Mouse (Mus musculus) heart, postnatal 36 days (tissue): Measurements from ENCODE around the gene Gm39566. TPM values are rescaled to one million over a fixed set of nuclear protein-coding genes. Genes with fewer than 3 reads are reported as not detected.

Experiments used
- DNase-seq, 2 experiments: peaks; one replicate each; pipeline ENCODE4 v3.0.0; 2021 to 2022
- intact Hi-C: fragments of 180-260 bp; cut with DNase I; formaldehyde crosslinking; loops from one replicate; pipeline ENCODE4 v1.15.1; 2025
- total RNA-seq, 2 experiments: library from RNA; stranded (reverse); gene quantifications; 2 replicates each; pipeline ENCODE4 v1.2.3; 2021

The Gm39566 gene
- total RNA-seq, 2 experiments from 2014 or later = not detected

GRCm38 (mm10) chr11:69766872-69767624 lies 48.0 kb downstream of the Gm39566 start:
- no peak for DNase-seq
- intact Hi-C loops = loop anchor here (2.0 kb wide), 3 partner anchors 18 to 36 kb away; partner anchors contain the start of gene Chrnb1

DNA sequence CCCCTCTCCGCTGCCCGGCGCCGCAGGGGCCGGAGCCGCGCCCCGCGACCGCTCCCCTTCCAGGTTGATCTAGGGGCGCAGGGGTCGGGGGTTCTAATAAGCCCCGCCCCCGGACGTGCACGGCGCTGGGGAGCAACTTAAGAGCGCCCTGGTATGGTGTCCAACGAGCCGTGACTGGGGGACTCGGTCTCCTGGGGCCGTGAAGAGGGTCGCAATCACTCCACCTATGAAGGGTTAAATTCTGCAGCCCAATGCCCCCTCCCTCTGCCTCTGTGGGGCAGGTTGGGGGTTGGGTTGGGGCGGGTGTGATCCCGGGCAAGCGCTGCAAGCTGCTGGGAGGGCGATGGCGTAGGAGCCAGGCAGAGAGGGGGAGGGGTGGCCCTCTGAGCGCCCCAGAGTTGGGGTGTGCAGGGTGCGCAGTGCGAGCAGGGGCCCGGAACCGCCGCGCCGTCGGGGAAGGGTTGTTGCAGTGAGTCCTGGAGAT lies 48.9 kb downstream of the Gm39566 start:
- intact Hi-C loops = loop anchor here (2.0 kb wide), 3 partner anchors 19 to 37 kb away; partner anchors contain the start of gene Chrnb1
- DNase-seq = peak in 1 of 2 experiments; percentile 74

DNA sequence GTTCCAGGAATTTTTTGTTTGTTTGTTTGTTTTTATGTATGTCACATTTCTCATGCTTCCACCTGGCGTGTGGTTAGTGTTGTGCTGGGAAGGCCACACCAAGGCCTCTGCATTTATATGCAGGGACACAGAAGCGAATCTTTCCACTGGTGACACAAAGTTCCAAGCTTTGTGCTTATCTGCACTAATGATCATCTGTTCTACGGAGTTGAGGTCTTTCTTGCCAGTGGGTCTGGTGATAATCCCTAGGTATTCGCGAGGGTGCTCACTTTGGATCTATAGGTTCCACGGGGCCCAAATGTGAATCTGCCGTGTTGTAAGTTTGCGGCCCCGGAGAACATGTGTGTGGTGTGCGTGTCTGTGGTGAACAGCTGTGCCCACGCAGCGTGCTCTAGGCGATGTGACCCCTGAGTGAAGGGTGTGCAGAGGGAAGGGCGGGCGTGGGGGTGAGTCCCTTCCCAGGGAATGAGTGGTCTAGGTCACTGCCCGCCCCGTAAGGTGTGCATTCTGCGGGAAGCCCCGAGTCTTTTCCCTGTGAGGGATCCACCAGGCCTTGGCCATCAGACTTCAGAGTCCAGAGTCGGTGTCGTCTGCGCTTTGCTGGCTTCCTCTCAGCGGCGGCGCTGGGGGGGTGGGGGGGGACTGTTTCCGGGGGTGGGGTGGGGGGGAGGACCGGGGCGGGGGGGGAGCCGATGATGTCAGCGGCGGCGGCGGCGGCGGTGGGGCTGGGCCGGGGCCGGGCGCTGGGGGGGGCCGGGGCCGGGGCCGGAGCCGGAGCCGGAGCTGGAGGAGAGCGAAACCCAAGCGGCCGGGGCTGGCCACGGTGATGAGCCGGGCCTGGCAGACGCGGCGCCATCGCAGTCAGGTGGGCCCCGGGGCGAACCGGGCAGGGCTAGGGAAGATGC lies 49.6 kb downstream of the Gm39566 start, which contains the start of gene Zbtb4:
Zbtb4 (plus strand) TSS at position 692 of the 905 bp plus-strand sequence.
- intact Hi-C loops = loop anchor here (2.0 kb wide), 4 partner anchors 19 to 111 kb away; partner anchors contain the start of gene Chrnb1

DNA sequence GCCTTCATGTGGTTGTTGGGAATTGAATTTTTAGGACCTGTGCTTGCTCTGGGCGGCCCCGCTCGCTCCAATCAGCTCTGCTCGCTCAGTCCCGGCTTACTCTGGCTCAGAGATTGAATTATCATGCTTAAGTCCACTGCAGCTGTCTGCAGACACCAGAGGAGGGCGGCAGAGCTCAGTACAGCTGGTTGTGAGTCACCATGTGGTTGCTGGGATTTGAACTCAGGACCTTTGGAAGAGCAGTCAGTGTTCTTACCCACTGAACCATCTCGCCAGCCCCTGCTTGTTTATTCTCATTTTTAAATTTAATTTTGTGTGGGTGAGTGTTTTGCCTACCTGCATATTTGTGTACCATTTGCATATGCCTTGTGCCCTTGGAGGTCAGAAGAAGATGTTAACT lies 51.5 kb downstream of the Gm39566 start:
- intact Hi-C loops = no loop called here
- no peak for DNase-seq

More for the DNA sequence above, 49.6 kb downstream of the Gm39566 start, which contains the start of gene Zbtb4:
- peak; percentile 53 to 79 for DNase-seq

- intact Hi-C loops = no loop called here
Observed at GRCm38 (mm10) chr11:69761868-69762267, 53.2 kb downstream of the Gm39566 start, which contains the start of gene Slc35g3. Gene Slc35g3 (minus strand): TSS chr11:69761968.

More at GRCm38 (mm10) chr11:69761868-69762267, 53.2 kb downstream of the Gm39566 start, which contains the start of gene Slc35g3:
- DNase-seq = no peak

Other genes starting within 250 kb of the Gm39566 start
- gene Wrap53, start 235.0 kb downstream of the Gm39566 start, total RNA-seq = 1 to 10 TPM; 5.1 to 6.3 TPM
- 10 to 100 TPM; 13.9 to 17.0 TPM for gene Trp53, start 234.9 kb downstream of the Gm39566 start, total RNA-seq
- 10 to 100 TPM; 20.9 to 22.5 TPM for gene Atp1b2, start 209.4 kb downstream of the Gm39566 start, total RNA-seq
- gene Shbg, start 197.4 kb downstream of the Gm39566 start, total RNA-seq = not detected
- 1 to 10 TPM; 3.7 to 4.1 TPM for gene Sat2, start 193.3 kb downstream of the Gm39566 start, total RNA-seq
- gene Fxr2, start 182.3 kb downstream of the Gm39566 start, total RNA-seq = 10 to 100 TPM; 87.3 to 98.6 TPM
- gene Sox15, start 160.0 kb downstream of the Gm39566 start, total RNA-seq = not detected
- gene Mpdu1, start 152.7 kb downstream of the Gm39566 start, total RNA-seq = 10 to 100 TPM; 14.9 to 16.2 TPM
- 1 to 10 TPM; 8.7 to 9.1 TPM for gene Cd68, start 149.1 kb downstream of the Gm39566 start, total RNA-seq
- 100 to 1,000 TPM; 188 to 222 TPM for gene Eif4a1, start 142.9 kb downstream of the Gm39566 start, total RNA-seq
- gene Senp3, start 133.2 kb downstream of the Gm39566 start, total RNA-seq = 10 to 100 TPM; 30.4 to 31.8 TPM
- gene Tnfsf13, start 129.5 kb downstream of the Gm39566 start, total RNA-seq = 1 to 10 TPM; 1.4 to 2.4 TPM
- gene Tnfsf12, start 119.4 kb downstream of the Gm39566 start, total RNA-seq = 10 to 100 TPM; 16.3 to 21.0 TPM
- 1 to 10 TPM; 4.4 to 4.6 TPM for gene Tnfsfm13, start 119.2 kb downstream of the Gm39566 start, total RNA-seq
- 10 to 100 TPM; 30.1 to 35.4 TPM for gene Polr2a, start 56.7 kb downstream of the Gm39566 start, total RNA-seq
- gene Slc35g3, start 53.3 kb downstream of the Gm39566 start, total RNA-seq = not detected
- gene Zbtb4, start 49.4 kb downstream of the Gm39566 start, total RNA-seq = 10 to 100 TPM; 39.0 to 43.1 TPM
- gene Chrnb1, start 19.4 kb downstream of the Gm39566 start, total RNA-seq = 1 to 10 TPM; 3.6 to 4.3 TPM
- gene Fgf11, start 13.4 kb downstream of the Gm39566 start, total RNA-seq = 1 to 10 TPM; 2.4 to 3.0 TPM
- gene Tmem102, start 9.7 kb downstream of the Gm39566 start, total RNA-seq = under 1 TPM; 0.41 to 0.56 TPM
- not detected for gene Spem2, start 3.2 kb upstream of the Gm39566 start, total RNA-seq
- gene Spem1, start 6.9 kb upstream of the Gm39566 start, total RNA-seq = not detected
- gene Nlgn2, start 22.5 kb upstream of the Gm39566 start, total RNA-seq = 1 to 10 TPM; 4.6 to 4.8 TPM
- 100 to 1,000 TPM; 189 to 220 TPM for gene Tmem256, start 23.2 kb upstream of the Gm39566 start, total RNA-seq
- 10 to 100 TPM; 24.6 to 26.7 TPM for gene Plscr3, start 31.1 kb upstream of the Gm39566 start, total RNA-seq
- under 1 TPM; 0.08 to 0.11 TPM for gene Tnk1, start 43.4 kb upstream of the Gm39566 start, total RNA-seq
- not detected for gene Tmem95, start 62.7 kb upstream of the Gm39566 start, total RNA-seq
- gene Kctd11, start 66.1 kb upstream of the Gm39566 start, total RNA-seq = 1 to 10 TPM; 2.6 to 2.8 TPM
- gene Acap1, start 80.2 kb upstream of the Gm39566 start, total RNA-seq = under 1 TPM; 0.78 to 0.89 TPM
- gene 2810408A11Rik, start 85.7 kb upstream of the Gm39566 start, total RNA-seq = under 1 TPM; 0.73 to 0.89 TPM
- gene Neurl4, start 85.8 kb upstream of the Gm39566 start, total RNA-seq = 10 to 100 TPM; 40.2 to 47.4 TPM
- 10 to 100 TPM; 28.2 to 32.1 TPM for gene Gps2, start 98.6 kb upstream of the Gm39566 start, total RNA-seq
- gene Eif5a, start 106.7 kb upstream of the Gm39566 start, total RNA-seq = 100 to 1,000 TPM; 420 to 449 TPM
- gene Ybx2, start 120.5 kb upstream of the Gm39566 start, total RNA-seq = 10 to 100 TPM; 18.4 to 20.3 TPM
- 100 to 1,000 TPM; 385 to 406 TPM for gene Slc2a4, start 132.9 kb upstream of the Gm39566 start, total RNA-seq
- gene Cldn7, start 149.5 kb upstream of the Gm39566 start, total RNA-seq = not detected
- gene Ctdnep1, start 165.9 kb upstream of the Gm39566 start, total RNA-seq = 100 to 1,000 TPM; 160 to 169 TPM
- gene Elp5, start 167.2 kb upstream of the Gm39566 start, total RNA-seq = 10 to 100 TPM; 47.0 to 47.4 TPM
- gene Gabarap, start 175.8 kb upstream of the Gm39566 start, total RNA-seq = 100 to 1,000 TPM; 306 to 329 TPM
- gene Phf23, start 180.5 kb upstream of the Gm39566 start, total RNA-seq = 10 to 100 TPM; 23.1 to 23.4 TPM
- 1 to 10 TPM; 5.0 to 6.1 TPM for gene Dvl2, start 185.3 kb upstream of the Gm39566 start, total RNA-seq
- 1,000 to 10,000 TPM; 1,292 to 1,425 TPM for gene Acadvl, start 200.1 kb upstream of the Gm39566 start, total RNA-seq
- 1 to 10 TPM; 6.3 to 7.4 TPM for gene Dlg4, start 201.6 kb upstream of the Gm39566 start, total RNA-seq
- not detected for gene Asgr1, start 238.8 kb upstream of the Gm39566 start, total RNA-seq